Mouse (Mus musculus): Measurements from ENCODE around the gene Asb6. TPM values are rescaled to one million over a fixed set of nuclear protein-coding genes. Genes with fewer than 3 reads are reported as not detected.

The Asb6 gene
- polyA plus RNA-seq, 1 experiment from 2014 or later = 32.3 TPM

DNA sequence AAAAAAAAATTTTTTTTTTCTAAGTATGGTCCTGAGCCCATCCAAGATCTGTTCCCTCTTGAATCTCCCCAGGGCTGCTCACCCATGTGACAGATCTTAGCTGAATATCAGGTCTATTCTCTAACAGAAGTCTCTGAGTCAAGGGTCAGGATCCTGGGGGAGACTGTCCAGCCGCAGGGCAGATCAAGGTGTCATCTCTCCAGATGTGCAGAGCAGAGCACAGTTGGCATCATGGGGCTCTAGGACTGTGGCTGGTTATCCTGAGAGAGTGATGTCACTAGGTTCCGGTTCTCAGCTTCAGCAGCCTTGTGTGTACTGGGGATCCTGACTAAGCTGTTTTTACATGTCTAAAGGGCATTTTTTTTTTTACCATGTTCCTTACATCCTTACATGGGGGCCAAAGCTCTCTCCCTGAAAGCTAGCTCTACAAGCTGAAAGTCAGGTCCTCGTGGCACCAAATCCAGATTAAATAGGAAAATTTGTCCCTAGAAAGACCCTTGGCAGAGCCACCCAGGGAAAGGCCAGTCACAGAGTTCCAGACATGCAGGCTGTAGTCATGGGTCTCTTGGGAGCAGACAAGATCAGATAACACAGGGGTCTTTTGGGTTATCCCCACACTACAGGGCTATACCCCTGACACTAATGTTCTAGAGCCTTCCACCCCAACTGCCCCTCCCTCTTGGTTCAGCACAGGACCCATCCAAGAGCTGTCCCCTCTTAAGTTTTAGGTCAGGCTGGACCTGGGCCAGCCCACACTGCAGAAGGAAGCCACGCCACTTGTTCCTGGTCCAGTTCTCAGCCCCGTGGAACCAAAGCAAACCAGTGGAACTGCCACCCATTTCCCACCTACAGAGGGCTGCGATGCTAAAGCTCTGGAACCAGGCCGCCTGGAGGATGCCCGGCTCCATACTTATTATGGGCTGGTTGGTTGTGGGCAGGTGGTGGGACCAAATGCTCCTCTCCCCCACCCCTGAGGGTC lies 47.5 kb downstream of the Asb6 start:
- H3K9me3 ChIP-seq (ENCODE audit: control insufficient read depth, low read length) = no peaks in the 10 kb centered on the region
- DNase-seq (ENCODE audit: low spot score) (no peak), ATAC-seq (ENCODE audit: insufficient read depth, low FRiP score, low TSS enrichment) (0 out of 2 replicates have a peak, but pooled peaks have one; percentile 1)
- no peaks in the 10 kb centered on the region for H3K36me3 ChIP-seq (ENCODE audit: control insufficient read depth, insufficient read depth, low read length)
- H3K4me1 ChIP-seq (ENCODE audit: control insufficient read depth, insufficient read depth, low read length) = peaks cover 33% of the 10 kb centered on the region
- H3K9ac ChIP-seq (ENCODE audit: low read length) = peak overlapping the region; percentile 55; the same call in 1 of the 2 replicates
- H3K27me3 ChIP-seq (ENCODE audit: control insufficient read depth, insufficient read depth, low read length) = no peaks in the 10 kb centered on the region
- peak overlapping the region; percentile 69; the same call in 1 of the 2 replicates for H3K27ac ChIP-seq (ENCODE audit: low read depth, low read length)
- H3K4me2 ChIP-seq (ENCODE audit: low read depth) = peak overlapping the region; percentile 28; the same call in 1 of the 2 replicates
- H3K4me3 ChIP-seq (ENCODE audit: low read depth, low read length) = no peak overlapping the region
- WGBS = 76% methylated on average over 8 of the region's 8 CpGs

DNA sequence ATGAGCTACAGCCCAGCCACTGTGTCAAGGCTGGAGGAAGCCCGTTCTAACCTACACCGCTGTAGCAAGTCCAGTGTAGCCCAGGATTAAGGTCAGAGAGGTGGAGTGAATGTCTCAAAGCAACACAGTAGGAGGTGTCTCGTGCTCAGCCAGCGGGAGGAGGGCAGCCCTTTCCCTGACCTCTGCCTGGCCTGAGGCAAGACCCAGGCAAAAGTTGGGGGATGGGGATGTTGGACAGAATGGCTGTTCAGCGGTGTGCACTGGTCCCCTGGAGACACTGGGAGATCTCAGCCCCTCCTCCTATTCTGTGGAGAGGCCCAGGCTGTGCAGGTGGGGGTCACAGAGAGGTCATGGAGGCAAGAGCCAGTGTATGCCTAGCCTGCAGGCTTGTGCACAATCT lies 50.9 kb downstream of the Asb6 start:
- Histone ChIP-seq H3K27ac (ENCODE audit: low read depth, low read length) (peak overlapping the region; percentile 63; the same call in 1 of the 2 replicates), H3K27me3 (ENCODE audit: control insufficient read depth, insufficient read depth, low read length) (no peaks in the 10 kb centered on the region), H3K4me3 (ENCODE audit: low read depth, low read length) (no peak overlapping the region), H3K4me1 (ENCODE audit: control insufficient read depth, insufficient read depth, low read length) (peaks cover 17% of the 10 kb centered on the region), H3K9me3 (ENCODE audit: control insufficient read depth, low read length) (no peaks in the 10 kb centered on the region), H3K4me2 (ENCODE audit: low read depth) (no peak overlapping the region; the same call in 1 of the 2 replicates), H3K9ac (ENCODE audit: low read length) (no peak overlapping the region), H3K36me3 (ENCODE audit: control insufficient read depth, insufficient read depth, low read length) (no peaks in the 10 kb centered on the region)
- ATAC-seq (ENCODE audit: insufficient read depth, low FRiP score, low TSS enrichment) = no peak
- WGBS = under 1% methylated on average over 5 of the region's 5 CpGs
- peak; percentile 73 for DNase-seq (ENCODE audit: low spot score)

DNA sequence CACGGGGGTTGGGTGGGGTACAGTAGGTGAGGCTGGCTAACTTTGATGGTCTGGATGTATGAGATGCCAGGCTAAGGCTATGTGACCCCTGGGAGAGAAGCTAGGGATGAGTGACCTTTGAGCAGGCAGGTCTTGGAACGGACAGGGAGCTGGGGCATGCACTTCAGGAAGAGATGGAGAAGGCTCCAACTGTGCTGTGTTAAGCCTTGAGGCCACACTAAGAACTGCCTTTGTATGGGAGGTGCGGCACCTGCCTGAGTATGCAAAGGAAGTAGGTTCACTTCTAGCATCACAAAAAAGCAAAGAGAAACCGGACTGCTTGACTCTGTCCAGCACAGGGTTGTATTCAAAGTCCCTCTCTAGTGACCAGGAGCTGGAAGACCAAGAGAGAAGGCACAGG lies 51.9 kb downstream of the Asb6 start:
- no peaks in the 10 kb centered on the region for H3K36me3 ChIP-seq (ENCODE audit: control insufficient read depth, insufficient read depth, low read length)
- DNase-seq (ENCODE audit: low spot score) (no peak), ATAC-seq (ENCODE audit: insufficient read depth, low FRiP score, low TSS enrichment) (no peak)
- H3K9ac ChIP-seq (ENCODE audit: low read length) = no peak overlapping the region
- no peaks in the 10 kb centered on the region for H3K9me3 ChIP-seq (ENCODE audit: control insufficient read depth, low read length)
- H3K4me1 ChIP-seq (ENCODE audit: control insufficient read depth, insufficient read depth, low read length) = peaks cover 13% of the 10 kb centered on the region
- WGBS = 69% methylated on average over 4 of the region's 4 CpGs
- no peak overlapping the region for H3K27ac ChIP-seq (ENCODE audit: low read depth, low read length)
- no peak overlapping the region for H3K4me3 ChIP-seq (ENCODE audit: low read depth, low read length)
- no peaks in the 10 kb centered on the region for H3K27me3 ChIP-seq (ENCODE audit: control insufficient read depth, insufficient read depth, low read length)
- H3K4me2 ChIP-seq (ENCODE audit: low read depth) = no peak overlapping the region

DNA sequence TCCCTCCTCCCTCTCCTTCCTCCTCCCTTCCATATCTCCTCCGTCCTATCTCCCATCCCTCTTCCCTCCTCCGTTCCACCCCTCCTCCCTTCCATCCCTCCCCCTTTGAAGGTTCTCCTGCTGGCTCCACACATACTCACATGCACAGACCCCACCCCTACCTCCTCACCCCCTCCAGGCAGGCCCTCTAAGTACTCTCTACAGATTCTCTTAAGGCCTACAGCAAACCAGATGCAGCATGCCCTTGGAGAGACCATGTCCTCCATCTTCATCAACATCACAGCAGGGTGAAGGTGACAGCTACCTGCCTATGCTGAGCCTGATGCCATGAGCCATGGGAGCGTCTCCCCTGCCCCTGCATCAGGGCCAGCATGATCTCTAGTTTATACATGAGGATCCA lies 52.9 kb downstream of the Asb6 start:
- Histone ChIP-seq H3K9ac (ENCODE audit: low read length) (no peak overlapping the region), H3K4me2 (ENCODE audit: low read depth) (no peak overlapping the region), H3K27ac (ENCODE audit: low read depth, low read length) (no peak overlapping the region), H3K9me3 (ENCODE audit: control insufficient read depth, low read length) (no peaks in the 10 kb centered on the region), H3K4me1 (ENCODE audit: control insufficient read depth, insufficient read depth, low read length) (peaks cover 16% of the 10 kb centered on the region), H3K36me3 (ENCODE audit: control insufficient read depth, insufficient read depth, low read length) (no peaks in the 10 kb centered on the region), H3K27me3 (ENCODE audit: control insufficient read depth, insufficient read depth, low read length) (no peaks in the 10 kb centered on the region), H3K4me3 (ENCODE audit: low read depth, low read length) (no peak overlapping the region)
- DNase-seq (ENCODE audit: low spot score) (no peak), ATAC-seq (ENCODE audit: insufficient read depth, low FRiP score, low TSS enrichment) (no peak)
- WGBS = 84% methylated on average over 3 of the region's 3 CpGs

DNA sequence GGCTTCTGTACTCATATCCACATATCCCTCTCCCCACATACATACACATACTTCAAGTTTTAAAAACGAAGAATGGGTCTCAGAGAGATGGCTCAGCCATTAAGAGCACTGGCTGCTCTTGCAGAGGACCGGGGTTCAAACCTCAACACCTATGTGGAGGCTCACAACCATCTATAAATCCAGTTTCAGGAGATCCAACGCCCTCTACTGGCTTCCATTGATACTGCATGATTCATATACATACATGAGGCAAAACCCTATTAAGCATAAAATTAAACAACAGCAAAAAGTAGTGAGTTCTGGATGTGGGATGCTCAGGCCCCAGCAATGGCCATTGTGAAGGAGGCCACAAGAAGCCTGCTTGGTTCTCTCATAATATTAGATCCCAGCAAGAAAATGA lies 54.2 kb downstream of the Asb6 start:
- H3K9ac ChIP-seq (ENCODE audit: low read length) = no peak overlapping the region
- H3K27ac ChIP-seq (ENCODE audit: low read depth, low read length) = no peak overlapping the region
- H3K4me3 ChIP-seq (ENCODE audit: low read depth, low read length) = no peak overlapping the region
- H3K4me1 ChIP-seq (ENCODE audit: control insufficient read depth, insufficient read depth, low read length) = peaks cover 24% of the 10 kb centered on the region
- 60% methylated on average over 3 of the region's 3 CpGs for WGBS
- no peak for ATAC-seq (ENCODE audit: insufficient read depth, low FRiP score, low TSS enrichment)
- H3K4me2 ChIP-seq (ENCODE audit: low read depth) = no peak overlapping the region
- no peaks in the 10 kb centered on the region for H3K9me3 ChIP-seq (ENCODE audit: control insufficient read depth, low read length)
- no peaks in the 10 kb centered on the region for H3K36me3 ChIP-seq (ENCODE audit: control insufficient read depth, insufficient read depth, low read length)
- no peaks in the 10 kb centered on the region for H3K27me3 ChIP-seq (ENCODE audit: control insufficient read depth, insufficient read depth, low read length)
- no peak for DNase-seq (ENCODE audit: low spot score)

DNA sequence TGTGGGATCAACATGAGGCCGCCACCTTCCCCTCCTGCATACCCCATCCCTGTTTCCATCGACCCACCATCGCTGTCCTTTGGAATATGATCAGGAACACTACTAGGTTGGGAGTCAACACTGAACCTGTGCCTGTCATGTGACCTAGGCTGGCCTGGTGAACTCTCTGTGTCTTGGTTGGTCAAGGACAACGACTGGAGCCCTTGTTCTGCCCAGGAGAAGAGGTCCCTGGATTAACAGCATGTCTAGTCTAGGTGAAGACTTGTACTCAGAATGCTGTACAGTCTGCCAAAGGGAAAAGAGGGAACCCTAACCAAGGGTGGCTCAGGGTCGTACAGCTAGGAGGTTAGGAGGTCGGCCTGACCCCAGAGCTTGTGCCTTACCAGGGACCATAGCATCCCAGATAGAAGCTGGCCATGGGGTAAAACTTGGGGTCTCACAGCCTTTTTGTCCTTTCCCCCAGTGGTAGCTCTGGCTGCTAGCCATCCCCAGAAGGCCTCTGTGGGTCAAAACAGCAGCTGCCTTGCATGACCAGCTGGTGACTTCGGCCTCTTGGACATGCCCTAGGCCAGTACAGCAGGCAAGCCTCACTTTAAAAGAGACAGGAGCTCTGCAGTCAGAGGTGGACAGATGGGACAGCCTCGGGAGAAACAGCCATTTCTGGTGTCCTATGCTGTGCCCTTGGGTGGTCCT lies 56.7 kb downstream of the Asb6 start:
- Histone ChIP-seq H3K4me2 (ENCODE audit: low read depth) (no peak overlapping the region), H3K27ac (ENCODE audit: low read depth, low read length) (peak overlapping the region; percentile 83), H3K36me3 (ENCODE audit: control insufficient read depth, insufficient read depth, low read length) (no peaks in the 10 kb centered on the region), H3K4me3 (ENCODE audit: low read depth, low read length) (no peak overlapping the region), H3K9me3 (ENCODE audit: control insufficient read depth, low read length) (no peaks in the 10 kb centered on the region), H3K27me3 (ENCODE audit: control insufficient read depth, insufficient read depth, low read length) (no peaks in the 10 kb centered on the region), H3K9ac (ENCODE audit: low read length) (no peak overlapping the region), H3K4me1 (ENCODE audit: control insufficient read depth, insufficient read depth, low read length) (peaks cover 16% of the 10 kb centered on the region)
- DNase-seq (ENCODE audit: low spot score) (no peak), ATAC-seq (ENCODE audit: insufficient read depth, low FRiP score, low TSS enrichment) (no peak)
- 80% methylated on average over 8 of the region's 8 CpGs for WGBS

Other genes starting within 250 kb of the Asb6 start
- gene Cstad, start 235.3 kb downstream of the Asb6 start, polyA plus RNA-seq (2014; fragmentation: Nextera tagmentation; extraction: Ambion mirVana) = 0.48 TPM in 1 of 2 replicates, not detected in the other
- gene 1700001O22Rik, start 26.7 kb downstream of the Asb6 start, polyA plus RNA-seq (2014; fragmentation: Nextera tagmentation; extraction: Ambion mirVana) = 1.8 and 2.5 TPM in 2 replicates
- gene Ntmt1, start 22.5 kb downstream of the Asb6 start, polyA plus RNA-seq (2014; fragmentation: Nextera tagmentation; extraction: Ambion mirVana) = 110 and 111 TPM in 2 replicates
- 8.9 and 13.8 TPM in 2 replicates for gene Prrx2, start 4.6 kb upstream of the Asb6 start, polyA plus RNA-seq (2014; fragmentation: Nextera tagmentation; extraction: Ambion mirVana)
- gene Ptges, start 99.5 kb upstream of the Asb6 start, polyA plus RNA-seq (2014; fragmentation: Nextera tagmentation; extraction: Ambion mirVana) = 2.6 and 4.3 TPM in 2 replicates
- 20.7 and 22.7 TPM in 2 replicates for gene Tor1b, start 122.6 kb upstream of the Asb6 start, polyA plus RNA-seq (2014; fragmentation: Nextera tagmentation; extraction: Ambion mirVana)
- gene Tor1a, start 137.6 kb upstream of the Asb6 start, polyA plus RNA-seq (2014; fragmentation: Nextera tagmentation; extraction: Ambion mirVana) = 71.0 and 81.8 TPM in 2 replicates
- 62.4 and 70.7 TPM in 2 replicates for gene BC005624, start 151.9 kb upstream of the Asb6 start, polyA plus RNA-seq (2014; fragmentation: Nextera tagmentation; extraction: Ambion mirVana)
- gene Usp20, start 151.9 kb upstream of the Asb6 start, polyA plus RNA-seq (2014; fragmentation: Nextera tagmentation; extraction: Ambion mirVana) = 17.9 and 18.2 TPM in 2 replicates